Mouse (Mus musculus): ENCODE data around the gene Col11a2. TPM values are rescaled to one million over a fixed set of nuclear protein-coding genes. Genes with fewer than 3 reads are reported as not detected.

Col11a2 gene
- polyA plus RNA-seq, 1 experiment from 2014 or later = 2.5 TPM

DNA sequence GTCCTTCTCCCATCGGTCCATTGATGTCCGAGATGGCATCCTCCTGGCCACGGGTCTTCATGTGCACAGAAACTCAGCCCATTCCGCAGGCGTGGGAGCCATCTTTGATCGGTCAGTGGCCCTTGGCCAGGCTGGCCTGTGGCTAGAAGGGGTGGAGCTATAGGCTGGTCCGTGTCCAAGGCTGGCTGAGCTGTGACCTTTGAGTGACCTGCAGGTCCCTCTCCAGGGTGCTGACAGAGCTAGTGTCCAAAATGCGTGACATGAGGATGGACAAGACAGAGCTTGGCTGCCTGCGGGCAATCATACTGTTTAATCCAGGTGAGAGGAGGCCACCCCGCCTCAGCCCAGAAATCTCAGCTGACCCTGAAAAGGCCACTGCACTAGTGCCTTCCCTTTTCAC, 2.6 kb upstream of the Col11a2 start:
- H3K9ac ChIP-seq (replicated peaks) = no peak overlapping the region
- no peaks in the 10 kb centered on the region for H3K27me3 ChIP-seq
- H3K4me1 ChIP-seq (replicated peaks) = peaks cover 49% of the 10 kb centered on the region
- ATAC-seq = no peak
- no peaks in the 10 kb centered on the region for H3K9me3 ChIP-seq
- no peak overlapping the region for H3K4me3 ChIP-seq (replicated peaks)
- WGBS = 77% methylated on average over 10 of the region's 10 CpGs
- no peak overlapping the region for H3K27ac ChIP-seq
- no peak overlapping the region for H3K4me2 ChIP-seq (replicated peaks)
- H3K36me3 ChIP-seq = peaks cover 44% of the 10 kb centered on the region

- ATAC-seq = no peak
- H3K36me3 ChIP-seq = peaks cover 44% of the 10 kb centered on the region
- no peak overlapping the region for H3K27ac ChIP-seq
- no peaks in the 10 kb centered on the region for H3K27me3 ChIP-seq
- no peak overlapping the region for H3K9ac ChIP-seq (replicated peaks)
- no peak overlapping the region for H3K4me3 ChIP-seq (replicated peaks)
- H3K4me2 ChIP-seq (replicated peaks) = no peak overlapping the region
- H3K4me1 ChIP-seq (replicated peaks) = peaks cover 49% of the 10 kb centered on the region
- no peaks in the 10 kb centered on the region for H3K9me3 ChIP-seq
- WGBS = 96% methylated on average over 7 of the region's 7 CpGs
These were observed 2.0 kb upstream of the Col11a2 start for GRCm38 (mm10) chr17:34037241-34037640.

DNA sequence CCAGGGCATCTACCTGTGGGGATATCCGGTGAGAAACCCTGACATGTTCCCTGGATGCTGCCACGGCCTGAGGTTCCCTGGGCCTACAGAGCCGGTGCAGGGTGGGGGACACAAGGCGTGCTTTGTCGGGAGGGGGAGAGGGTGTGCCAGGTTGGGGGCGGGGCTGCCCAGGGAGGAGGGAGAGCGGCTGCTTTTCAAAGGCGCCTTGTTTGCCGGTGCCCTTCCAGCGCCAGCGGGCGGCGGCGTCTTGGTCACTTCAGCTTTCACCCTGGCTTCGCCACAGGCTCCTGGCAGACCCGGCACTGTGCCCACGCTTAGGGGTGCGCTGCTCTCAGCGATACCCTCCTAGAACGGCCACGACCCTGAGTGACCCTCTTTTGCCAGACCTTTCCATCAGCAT, 797 bp upstream of the Col11a2 start:
- ATAC-seq = peak; percentile 31
- H3K9ac ChIP-seq (replicated peaks) = peak overlapping the region; percentile 37
- H3K9me3 ChIP-seq = no peaks in the 10 kb centered on the region
- no peaks in the 10 kb centered on the region for H3K27me3 ChIP-seq
- peaks cover 37% of the 10 kb centered on the region for H3K4me1 ChIP-seq (replicated peaks)
- H3K4me2 ChIP-seq (replicated peaks) = peak overlapping the region; percentile 52
- 0 out of 2 replicates have a peak overlapping the region, but pooled peaks have one; percentile 25 for H3K27ac ChIP-seq
- peak overlapping the region; percentile 11 for H3K4me3 ChIP-seq (replicated peaks)
- H3K36me3 ChIP-seq = peaks cover 44% of the 10 kb centered on the region
- WGBS = 11% methylated on average over 21 of the region's 21 CpGs

- H3K4me2 ChIP-seq (replicated peaks) = peak overlapping the region; percentile 52
- ATAC-seq = no peak
- WGBS = 30% methylated on average over 16 of the region's 17 CpGs
- H3K36me3 ChIP-seq = peaks cover 31% of the 10 kb centered on the region
- H3K9me3 ChIP-seq = no peaks in the 10 kb centered on the region
- H3K27ac ChIP-seq = no peak overlapping the region
- peak overlapping the region; percentile 11 for H3K4me3 ChIP-seq (replicated peaks)
- H3K4me1 ChIP-seq (replicated peaks) = peaks cover 30% of the 10 kb centered on the region
- H3K9ac ChIP-seq (replicated peaks) = peak overlapping the region; percentile 37
- H3K27me3 ChIP-seq = no peaks in the 10 kb centered on the region
These were observed 569 bp downstream of the Col11a2 start for GRCm38 (mm10) chr17:34039562-34040450.

DNA sequence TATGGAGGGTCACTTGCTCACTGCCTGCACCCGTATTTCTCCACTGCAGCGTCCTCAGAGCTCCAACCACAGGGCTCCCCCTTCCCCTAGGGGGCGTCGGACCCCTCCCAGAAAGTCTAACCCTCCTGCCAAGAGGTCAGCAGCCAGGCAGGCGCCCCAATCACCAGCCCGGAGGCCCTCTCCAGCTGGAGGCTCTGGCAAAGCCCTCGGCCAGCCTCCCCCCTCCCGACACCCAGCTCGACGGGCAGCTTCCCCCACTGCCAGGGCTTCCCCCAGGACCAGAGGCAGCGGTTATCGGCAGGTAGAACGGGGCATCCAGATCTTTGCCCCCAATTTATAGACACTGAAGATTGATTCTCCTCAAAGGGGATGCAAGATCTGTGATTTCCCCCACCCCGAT, 6.7 kb downstream of the Col11a2 start:
- ATAC-seq = no peak
- Histone ChIP-seq H3K9ac (replicated peaks) (no peak overlapping the region), H3K4me2 (replicated peaks) (no peak overlapping the region), H3K4me1 (replicated peaks) (peaks cover under 1% of the 10 kb centered on the region; the same call in 1 of the 2 replicates), H3K27me3 (no peaks in the 10 kb centered on the region), H3K36me3 (peaks cover 12% of the 10 kb centered on the region), H3K4me3 (replicated peaks) (no peak overlapping the region), H3K9me3 (peaks cover 4% of the 10 kb centered on the region; the same call in 1 of the 2 replicates), H3K27ac (no peak overlapping the region)
- 82% methylated on average over 14 of the region's 14 CpGs for WGBS

GRCm38 (mm10) chr17:34047404-34048050, 8.3 kb downstream of the Col11a2 start:
- H3K27ac ChIP-seq = no peak overlapping the region
- H3K9ac ChIP-seq (replicated peaks) = no peak overlapping the region
- 91% methylated on average over 5 of the region's 5 CpGs for WGBS
- H3K4me1 ChIP-seq (replicated peaks) = no peaks in the 10 kb centered on the region
- no peak for ATAC-seq
- H3K36me3 ChIP-seq = peaks cover 23% of the 10 kb centered on the region
- H3K27me3 ChIP-seq = no peaks in the 10 kb centered on the region
- H3K4me3 ChIP-seq (replicated peaks) = no peak overlapping the region
- H3K4me2 ChIP-seq (replicated peaks) = no peak overlapping the region
- H3K9me3 ChIP-seq = peaks cover 4% of the 10 kb centered on the region; the same call in 1 of the 2 replicates

DNA sequence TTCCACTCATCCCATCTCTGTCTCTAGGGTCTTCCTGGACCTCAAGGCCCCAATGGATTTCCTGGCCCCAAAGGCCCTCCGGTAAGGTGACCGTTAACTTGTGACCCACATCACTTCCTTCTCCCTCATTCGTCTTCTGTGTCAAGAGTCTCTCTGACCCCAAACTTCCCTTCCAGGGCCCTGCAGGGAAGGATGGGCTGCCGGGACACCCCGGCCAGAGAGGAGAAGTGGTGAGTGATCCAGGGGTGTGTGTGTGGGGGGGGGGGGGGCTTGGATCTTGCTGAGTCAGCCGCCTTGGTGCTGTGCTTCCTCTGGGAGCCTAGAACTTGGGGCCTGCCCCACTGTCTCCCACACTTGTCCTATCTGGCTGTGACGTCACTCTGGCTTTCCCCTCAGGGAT, 18.0 kb downstream of the Col11a2 start:
- H3K9me3 ChIP-seq = no peaks in the 10 kb centered on the region
- WGBS = 84% methylated on average over 7 of the region's 7 CpGs
- no peak overlapping the region for H3K4me3 ChIP-seq (replicated peaks)
- H3K27ac ChIP-seq = no peak overlapping the region
- H3K4me2 ChIP-seq (replicated peaks) = no peak overlapping the region
- H3K4me1 ChIP-seq (replicated peaks) = no peaks in the 10 kb centered on the region
- no peak for ATAC-seq
- peaks cover 38% of the 10 kb centered on the region for H3K36me3 ChIP-seq
- no peak overlapping the region for H3K9ac ChIP-seq (replicated peaks)
- no peaks in the 10 kb centered on the region for H3K27me3 ChIP-seq

- no peak overlapping the region for H3K4me3 ChIP-seq (replicated peaks)
- no peaks in the 10 kb centered on the region for H3K9me3 ChIP-seq
- peaks cover 11% of the 10 kb centered on the region for H3K36me3 ChIP-seq
- H3K9ac ChIP-seq (replicated peaks) = no peak overlapping the region
- H3K4me2 ChIP-seq (replicated peaks) = no peak overlapping the region
- no peaks in the 10 kb centered on the region for H3K4me1 ChIP-seq (replicated peaks)
- 57% methylated on average over 3 of the region's 3 CpGs for WGBS
- no peak for ATAC-seq
- H3K27ac ChIP-seq = no peak overlapping the region
- no peaks in the 10 kb centered on the region for H3K27me3 ChIP-seq
These were observed 29.6 kb downstream of the Col11a2 start for GRCm38 (mm10) chr17:34068864-34069263.

- Histone ChIP-seq H3K4me3 (replicated peaks) (no peak overlapping the region), H3K4me1 (replicated peaks) (0 out of 2 replicates have a peak, but pooled peaks cover 5% of the 10 kb centered on the region), H3K36me3 (no peaks in the 10 kb centered on the region), H3K4me2 (replicated peaks) (no peak overlapping the region), H3K9me3 (no peaks in the 10 kb centered on the region), H3K9ac (replicated peaks) (no peak overlapping the region), H3K27ac (no peak overlapping the region), H3K27me3 (peaks cover 11% of the 10 kb centered on the region)
- WGBS = 83% methylated on average over 5 of the region's 5 CpGs
- ATAC-seq = no peak
These were observed 32.9 kb downstream of the Col11a2 start for GRCm38 (mm10) chr17:34072091-34072490.

GRCm38 (mm10) chr17:34075271-34075670, 36.0 kb downstream of the Col11a2 start:
- no peaks in the 10 kb centered on the region for H3K9me3 ChIP-seq
- no peak overlapping the region for H3K4me3 ChIP-seq (replicated peaks)
- WGBS = 42% methylated on average over 7 of the region's 7 CpGs
- no peaks in the 10 kb centered on the region for H3K36me3 ChIP-seq
- H3K9ac ChIP-seq (replicated peaks) = no peak overlapping the region
- H3K27ac ChIP-seq = no peak overlapping the region
- peaks cover 14% of the 10 kb centered on the region for H3K27me3 ChIP-seq
- H3K4me1 ChIP-seq (replicated peaks) = 0 out of 2 replicates have a peak, but pooled peaks cover 5% of the 10 kb centered on the region
- no peak for ATAC-seq
- H3K4me2 ChIP-seq (replicated peaks) = no peak overlapping the region

GRCm38 (mm10) chr17:34077549-34077948, 38.3 kb downstream of the Col11a2 start:
- no peak for ATAC-seq
- WGBS = 2% methylated on average over 9 of the region's 9 CpGs

DNA sequence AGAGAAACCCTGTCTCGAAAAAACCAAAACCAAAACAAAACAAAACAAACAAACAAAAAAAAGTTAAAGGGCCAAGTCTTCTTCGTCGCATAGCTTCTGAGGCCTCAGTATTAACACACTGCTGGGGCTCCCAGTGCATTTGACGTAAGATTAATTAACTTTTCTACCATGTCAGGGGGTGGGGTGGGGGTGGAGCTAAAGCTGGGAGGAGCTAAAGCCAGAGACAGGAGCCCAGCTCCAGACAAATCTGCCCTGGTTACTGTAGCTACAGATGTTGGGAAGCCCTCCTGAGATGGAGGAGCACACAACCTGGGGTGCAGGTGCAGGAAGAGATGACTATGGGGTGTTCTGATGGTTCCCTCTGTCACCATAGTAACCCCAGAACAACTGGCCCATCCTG, 38.9 kb downstream of the Col11a2 start:
- Histone ChIP-seq H3K4me2 (replicated peaks) (no peak overlapping the region), H3K4me3 (replicated peaks) (no peak overlapping the region), H3K27me3 (peaks cover 14% of the 10 kb centered on the region), H3K9ac (replicated peaks) (no peak overlapping the region), H3K27ac (no peak overlapping the region), H3K4me1 (replicated peaks) (peaks cover 10% of the 10 kb centered on the region), H3K36me3 (no peaks in the 10 kb centered on the region), H3K9me3 (no peaks in the 10 kb centered on the region)
- WGBS = 63% methylated on average over 4 of the region's 4 CpGs
- no peak for ATAC-seq

More at GRCm38 (mm10) chr17:34077549-34077948, 38.3 kb downstream of the Col11a2 start:
- Histone ChIP-seq H3K27me3 (peaks cover 14% of the 10 kb centered on the region), H3K4me1 (replicated peaks) (0 out of 2 replicates have a peak, but pooled peaks cover 5% of the 10 kb centered on the region), H3K4me3 (replicated peaks) (no peak overlapping the region), H3K9ac (replicated peaks) (no peak overlapping the region), H3K36me3 (no peaks in the 10 kb centered on the region), H3K27ac (no peak overlapping the region), H3K9me3 (no peaks in the 10 kb centered on the region), H3K4me2 (replicated peaks) (no peak overlapping the region)
